Mouse (Mus musculus) myocyte (in vitro differentiated cells): ENCODE measurements around the gene Impdh1.
"Not testable (repeated sequence)": the region's sequence is repeated elsewhere in the genome, so short reads cannot be mapped to it uniquely, and the experiment has no call there.

Source experiments
- E2F4 ChIP-seq: IDR thresholded peaks from one replicate; pipeline ENCODE4 v1.6.1; 2011; ENCODE audit warnings: mild to moderate bottlenecking, control low read depth, moderate library complexity; ENCODE audit not compliant: insufficient read depth
- POLR2A ChIP-seq: IDR thresholded peaks from one replicate; pipeline ENCODE4 v1.6.1; 2011; ENCODE audit warnings: low read depth, mild to moderate bottlenecking, control low read depth, moderate library complexity; ENCODE audit not compliant: insufficient read length
- REST ChIP-seq: IDR thresholded peaks from one replicate; pipeline ENCODE4 v1.6.1; 2011; ENCODE audit warnings: mild to moderate bottlenecking, control low read depth, moderate library complexity; ENCODE audit not compliant: insufficient read depth, insufficient read length
- TCF12 ChIP-seq: IDR thresholded peaks from one replicate; pipeline ENCODE4 v1.6.1; 2011; ENCODE audit warnings: mild to moderate bottlenecking, control low read depth; ENCODE audit not compliant: poor library complexity, insufficient read depth, severe bottlenecking

GRCm38 (mm10) chr6:29217717-29218116, 1.6 kb upstream of the Impdh1 start:
- TF ChIP-seq TCF12, REST, POLR2A, E2F4: not testable (repeated sequence)
